Mouse (Mus musculus): ENCODE data around the gene Fkbp8. TPM values are rescaled to one million over a fixed set of nuclear protein-coding genes. Genes with fewer than 3 reads are reported as not detected.

The Fkbp8 gene
- polyA plus RNA-seq, 1 experiment from 2014 or later = 358 TPM

DNA sequence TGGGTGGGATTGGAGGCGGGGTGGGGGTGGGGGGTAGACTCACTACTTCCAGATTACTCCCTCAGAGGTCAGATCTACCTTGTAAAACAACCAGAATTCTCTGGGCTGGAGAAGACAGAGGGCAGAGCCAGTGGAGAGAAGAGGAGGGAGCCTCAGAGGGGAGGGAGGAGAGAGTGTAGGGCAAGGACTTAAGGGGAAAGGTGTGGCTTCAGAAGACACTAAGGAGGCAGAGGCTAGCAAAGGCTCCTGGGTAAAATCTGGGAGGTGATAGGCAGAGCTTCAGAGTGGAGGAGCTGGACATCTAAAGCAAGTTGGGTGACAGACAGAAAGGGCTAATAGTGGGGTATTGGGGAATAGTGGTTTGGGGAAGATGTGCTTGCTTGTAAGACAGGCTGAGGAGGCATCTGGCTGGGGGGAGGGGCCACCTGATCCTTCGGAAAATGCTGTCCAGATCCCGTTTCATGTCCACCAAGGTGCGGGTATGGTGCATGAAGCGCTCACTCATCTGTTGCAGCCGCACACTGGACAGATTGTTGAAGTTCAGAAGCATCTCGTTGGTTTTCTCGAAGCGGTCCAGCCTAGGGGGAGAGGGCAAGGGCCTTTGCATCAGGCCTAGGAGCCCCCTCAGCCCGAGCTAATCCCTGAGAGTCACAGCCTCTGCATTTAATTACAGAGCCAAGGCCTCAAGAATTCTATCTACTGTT lies 9.4 kb upstream of the Fkbp8 start:
- H3K36me3 ChIP-seq = peaks cover 45% of the 10 kb centered on the region
- H3K9ac ChIP-seq = no peak overlapping the region
- ATAC-seq (ENCODE audit: low read depth) = no peak
- H3K9me3 ChIP-seq = no peaks in the 10 kb centered on the region
- no peak overlapping the region for H3K4me2 ChIP-seq
- WGBS = 80% methylated on average over 10 of the region's 10 CpGs
- no peak overlapping the region for H3K27ac ChIP-seq (replicated peaks)
- H3K4me3 ChIP-seq = no peak overlapping the region
- peaks cover 10% of the 10 kb centered on the region for H3K4me1 ChIP-seq (replicated peaks)
- no peaks in the 10 kb centered on the region for H3K27me3 ChIP-seq

DNA sequence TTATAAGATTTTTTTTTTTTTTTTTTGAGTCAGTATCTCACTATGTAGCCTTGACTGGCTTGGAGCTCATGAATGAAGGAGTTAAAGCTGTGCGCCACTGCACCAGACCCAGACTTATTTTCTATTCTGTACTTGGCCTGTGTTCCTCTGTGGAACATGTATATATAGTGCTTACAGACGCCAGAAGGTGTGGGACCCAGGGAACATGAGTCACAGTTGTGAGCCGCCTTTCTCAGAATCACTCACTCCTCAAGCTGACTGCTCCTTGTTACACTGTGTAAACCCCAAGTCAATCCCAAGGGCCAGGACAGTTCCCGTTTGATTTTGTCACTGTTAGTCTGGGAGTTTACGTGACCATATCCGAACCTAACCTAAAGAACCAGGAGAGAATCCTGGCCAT lies 8.5 kb upstream of the Fkbp8 start:
- WGBS = 91% methylated on average over 6 of the region's 6 CpGs
- peaks cover 17% of the 10 kb centered on the region for H3K4me1 ChIP-seq (replicated peaks)
- H3K4me3 ChIP-seq = no peak overlapping the region
- H3K9me3 ChIP-seq = no peaks in the 10 kb centered on the region
- no peak overlapping the region for H3K4me2 ChIP-seq
- peaks cover 35% of the 10 kb centered on the region for H3K36me3 ChIP-seq
- no peak overlapping the region for H3K27ac ChIP-seq (replicated peaks)
- no peak for ATAC-seq (ENCODE audit: low read depth)
- no peak overlapping the region for H3K9ac ChIP-seq
- no peaks in the 10 kb centered on the region for H3K27me3 ChIP-seq

DNA sequence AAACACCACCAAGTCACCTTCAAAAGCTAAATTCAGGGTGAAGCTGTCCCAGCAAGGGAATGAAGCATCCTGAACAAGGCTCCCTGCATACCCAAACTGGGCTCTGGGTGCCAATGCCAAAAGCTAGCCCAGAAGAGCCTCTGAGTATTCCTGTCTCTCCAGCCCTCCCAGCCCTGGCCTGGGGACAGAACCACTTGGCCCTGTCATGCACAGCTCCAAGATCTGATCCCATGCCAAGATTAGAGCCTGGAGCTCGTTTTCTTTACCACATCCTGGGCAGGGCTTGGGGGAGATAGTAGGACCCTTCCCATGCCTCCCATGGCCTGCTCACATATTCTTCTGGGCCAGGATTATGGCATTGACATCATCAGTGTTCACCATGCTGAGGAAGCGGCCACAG lies 7.9 kb upstream of the Fkbp8 start:
- Histone ChIP-seq H3K9me3 (no peaks in the 10 kb centered on the region), H3K36me3 (peaks cover 31% of the 10 kb centered on the region), H3K27ac (replicated peaks) (no peak overlapping the region), H3K4me2 (no peak overlapping the region), H3K4me3 (no peak overlapping the region), H3K9ac (no peak overlapping the region), H3K27me3 (no peaks in the 10 kb centered on the region), H3K4me1 (replicated peaks) (peaks cover 17% of the 10 kb centered on the region)
- WGBS = 70% methylated on average over 2 of the region's 2 CpGs
- no peak for ATAC-seq (ENCODE audit: low read depth)

DNA sequence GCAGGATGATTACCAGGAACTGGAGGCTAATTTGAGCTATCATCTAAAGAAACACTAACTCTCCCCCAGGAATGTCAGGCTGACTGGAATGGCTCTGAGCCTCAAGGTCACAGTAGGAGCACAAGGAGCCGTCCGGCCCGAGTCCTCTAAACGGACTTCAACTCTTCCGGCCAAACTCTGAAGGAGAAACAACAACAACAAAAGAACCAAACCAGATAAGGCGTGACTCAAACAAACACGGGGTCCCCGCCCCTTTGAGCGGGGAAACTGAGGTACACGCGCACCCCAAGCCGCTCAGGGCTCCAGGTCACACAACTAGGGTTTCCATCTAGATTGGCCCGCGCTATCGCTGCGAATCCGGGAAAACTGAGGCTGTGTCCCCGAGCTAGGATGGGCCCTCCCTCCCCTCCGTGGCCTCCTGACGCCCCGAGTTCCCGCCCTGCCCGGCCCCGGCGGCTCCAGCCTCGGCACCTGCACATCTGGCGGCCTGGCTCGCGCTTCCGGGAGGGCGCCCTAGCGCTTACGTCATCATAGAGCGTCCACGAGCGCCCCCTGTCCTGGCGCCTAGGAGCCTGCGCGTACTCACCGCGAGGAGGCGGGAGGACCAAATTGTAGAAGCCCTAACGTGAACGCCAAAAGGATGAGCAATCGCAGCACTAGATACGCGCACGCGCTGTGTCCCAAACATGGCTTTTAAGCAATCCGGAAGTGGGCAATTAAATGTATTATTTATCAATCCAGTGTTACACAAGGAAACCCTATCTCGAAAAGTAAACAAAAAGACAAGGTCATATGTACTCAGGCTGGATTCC lies 4.7 kb upstream of the Fkbp8 start:
- peak overlapping the region; percentile 86 for H3K9ac ChIP-seq
- H3K27ac ChIP-seq (replicated peaks) = peak overlapping the region; percentile 90
- WGBS = under 1% methylated on average over 51 of the region's 51 CpGs
- peaks cover 30% of the 10 kb centered on the region for H3K4me1 ChIP-seq (replicated peaks)
- peak; percentile 85 for ATAC-seq (ENCODE audit: low read depth)
- H3K4me2 ChIP-seq = peak overlapping the region; percentile 81
- peak overlapping the region; percentile 67 for H3K4me3 ChIP-seq
- H3K9me3 ChIP-seq = no peaks in the 10 kb centered on the region
- peaks cover 19% of the 10 kb centered on the region for H3K36me3 ChIP-seq
- H3K27me3 ChIP-seq = no peaks in the 10 kb centered on the region

DNA sequence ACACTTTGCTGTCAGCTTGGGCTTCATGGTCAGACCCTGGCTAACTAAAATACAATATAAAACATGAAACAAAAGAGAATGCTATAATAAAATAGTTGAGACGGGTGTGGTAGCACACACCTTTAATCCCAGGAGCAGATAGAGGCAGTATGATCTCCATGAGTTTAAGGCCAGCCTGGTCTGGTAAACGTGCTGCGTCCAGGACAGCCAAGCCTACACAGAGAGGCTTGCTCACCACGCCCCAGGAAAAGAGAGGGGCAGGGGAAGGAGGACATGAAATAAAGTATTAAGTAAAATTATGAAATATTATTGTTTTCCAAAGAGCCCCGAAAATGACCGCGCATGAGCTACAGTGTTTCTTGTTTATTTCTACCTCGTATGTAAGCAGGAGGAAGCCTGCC lies 413 bp upstream of the Fkbp8 start:
- peak; percentile 29; the same call in 1 of the 2 replicates for ATAC-seq (ENCODE audit: low read depth)
- Histone ChIP-seq H3K27me3 (no peaks in the 10 kb centered on the region), H3K9me3 (no peaks in the 10 kb centered on the region), H3K4me2 (peak overlapping the region; percentile 74), H3K4me3 (peak overlapping the region; percentile 81), H3K9ac (peak overlapping the region; percentile 95), H3K4me1 (replicated peaks) (peaks cover 47% of the 10 kb centered on the region), H3K27ac (replicated peaks) (peak overlapping the region; percentile 91), H3K36me3 (peaks cover 28% of the 10 kb centered on the region)
- WGBS = 3% methylated on average over 8 of the region's 8 CpGs

DNA sequence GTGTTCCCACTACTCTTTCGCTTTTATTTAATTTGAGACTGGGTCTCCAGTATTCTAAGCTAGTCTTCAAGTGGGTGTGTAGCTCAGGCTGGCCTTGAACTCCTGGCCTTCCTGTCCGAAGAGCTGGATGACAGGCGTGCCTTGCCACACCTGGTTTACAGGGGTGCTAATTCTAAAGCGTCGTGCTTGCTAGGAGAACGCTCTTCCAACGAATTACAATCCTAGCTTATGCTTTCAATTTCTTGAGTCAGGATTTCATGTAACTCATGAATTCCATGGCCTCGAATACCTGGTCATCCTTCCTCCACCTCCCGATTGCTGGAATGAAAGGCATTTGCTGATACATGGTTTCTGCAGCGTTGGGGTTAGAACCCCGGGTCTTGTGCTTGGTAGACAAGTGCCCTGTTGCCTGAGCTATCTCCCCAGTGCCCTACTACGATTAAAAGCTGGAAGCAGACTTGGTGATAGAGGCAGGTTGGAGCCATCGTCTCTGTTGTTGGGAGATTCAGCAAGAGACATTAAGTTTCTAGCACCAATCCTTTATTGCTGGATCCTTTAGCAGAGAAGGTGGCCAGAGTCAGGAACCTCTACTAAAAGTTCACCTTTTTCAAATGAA lies 766 bp downstream of the Fkbp8 start:
- Histone ChIP-seq H3K4me1 (replicated peaks) (peaks cover 41% of the 10 kb centered on the region), H3K36me3 (peaks cover 40% of the 10 kb centered on the region), H3K9me3 (no peaks in the 10 kb centered on the region), H3K27ac (replicated peaks) (peak overlapping the region; percentile 91), H3K4me3 (peak overlapping the region; percentile 81), H3K4me2 (peak overlapping the region; percentile 74), H3K27me3 (no peaks in the 10 kb centered on the region), H3K9ac (peak overlapping the region; percentile 95)
- no peak for ATAC-seq (ENCODE audit: low read depth)
- WGBS = 38% methylated on average over 13 of the region's 13 CpGs

DNA sequence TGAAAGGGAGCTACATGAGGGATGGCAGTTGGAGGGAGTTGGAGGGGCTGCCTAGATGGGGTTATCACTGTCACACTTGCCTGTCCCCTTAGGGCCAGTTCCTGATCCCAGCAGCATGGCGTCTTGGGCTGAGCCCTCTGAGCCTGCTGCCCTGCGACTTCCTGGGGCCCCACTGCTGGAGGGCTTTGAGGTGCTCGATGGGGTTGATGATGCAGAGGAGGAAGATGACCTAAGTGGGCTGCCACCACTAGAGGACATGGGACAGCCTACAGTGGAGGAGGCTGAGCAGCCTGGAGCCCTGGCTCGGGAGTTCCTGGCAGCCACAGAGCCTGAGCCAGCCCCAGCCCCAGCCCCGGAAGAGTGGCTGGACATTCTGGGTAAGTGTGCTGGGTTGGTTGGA lies 1.8 kb downstream of the Fkbp8 start:
- Histone ChIP-seq H3K4me1 (replicated peaks) (peaks cover 35% of the 10 kb centered on the region), H3K4me3 (no peak overlapping the region), H3K4me2 (no peak overlapping the region), H3K9ac (no peak overlapping the region), H3K36me3 (peaks cover 50% of the 10 kb centered on the region), H3K9me3 (no peaks in the 10 kb centered on the region), H3K27ac (replicated peaks) (no peak overlapping the region), H3K27me3 (no peaks in the 10 kb centered on the region)
- WGBS = 79% methylated on average over 5 of the region's 5 CpGs
- ATAC-seq (ENCODE audit: low read depth) = no peak

DNA sequence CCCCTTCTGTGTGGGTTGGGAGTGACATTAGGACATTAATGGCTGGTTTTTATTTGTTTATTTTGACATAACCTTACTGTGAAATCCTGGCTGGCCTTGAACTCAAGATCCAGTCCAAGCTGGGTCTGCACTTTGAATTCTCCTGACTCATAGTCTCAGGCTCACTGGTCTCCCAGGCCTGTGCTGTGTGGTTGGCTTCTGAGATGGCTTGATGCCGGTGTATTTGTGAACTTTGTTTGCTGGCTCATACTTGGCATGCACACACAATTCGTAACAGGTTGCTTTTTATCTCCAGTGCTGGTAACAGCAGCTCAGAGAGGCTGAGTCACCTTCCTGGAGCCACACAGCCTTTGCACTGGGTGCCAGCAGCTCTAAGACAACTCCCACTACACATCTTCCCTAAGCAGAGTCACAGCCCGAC lies 2.2 kb downstream of the Fkbp8 start:
- H3K4me3 ChIP-seq = no peak overlapping the region
- no peak overlapping the region for H3K4me2 ChIP-seq
- WGBS = 98% methylated on average over 3 of the region's 3 CpGs
- peaks cover 35% of the 10 kb centered on the region for H3K4me1 ChIP-seq (replicated peaks)
- no peak for ATAC-seq (ENCODE audit: low read depth)
- H3K27ac ChIP-seq (replicated peaks) = no peak overlapping the region
- H3K36me3 ChIP-seq = peaks cover 55% of the 10 kb centered on the region
- no peaks in the 10 kb centered on the region for H3K9me3 ChIP-seq
- no peak overlapping the region for H3K9ac ChIP-seq
- no peaks in the 10 kb centered on the region for H3K27me3 ChIP-seq

DNA sequence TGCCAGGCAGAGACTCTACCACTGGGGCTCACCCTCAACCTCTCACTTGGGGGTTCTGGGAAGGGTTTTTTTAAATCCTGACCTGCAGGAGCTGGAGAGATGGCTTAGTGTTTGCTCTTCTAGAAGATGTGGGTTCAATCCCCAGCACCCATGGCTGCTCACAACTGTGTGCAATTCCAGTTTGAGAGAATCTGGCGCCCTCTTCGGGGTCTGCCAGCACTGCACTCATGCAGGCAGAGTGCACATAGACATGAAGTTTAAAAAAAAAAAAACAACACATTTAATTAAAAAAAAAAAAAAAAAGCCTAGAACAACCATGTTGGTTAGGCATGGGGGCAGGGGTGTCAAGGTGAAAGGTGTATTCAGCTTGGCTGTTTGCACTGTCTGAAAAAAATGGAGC lies 2.8 kb downstream of the Fkbp8 start:
- WGBS = 97% methylated on average over 2 of the region's 2 CpGs
- Histone ChIP-seq H3K27ac (replicated peaks) (no peak overlapping the region), H3K4me1 (replicated peaks) (peaks cover 35% of the 10 kb centered on the region), H3K36me3 (peaks cover 60% of the 10 kb centered on the region), H3K9ac (no peak overlapping the region), H3K4me3 (no peak overlapping the region), H3K4me2 (no peak overlapping the region), H3K9me3 (no peaks in the 10 kb centered on the region), H3K27me3 (no peaks in the 10 kb centered on the region)
- ATAC-seq (ENCODE audit: low read depth) = no peak

DNA sequence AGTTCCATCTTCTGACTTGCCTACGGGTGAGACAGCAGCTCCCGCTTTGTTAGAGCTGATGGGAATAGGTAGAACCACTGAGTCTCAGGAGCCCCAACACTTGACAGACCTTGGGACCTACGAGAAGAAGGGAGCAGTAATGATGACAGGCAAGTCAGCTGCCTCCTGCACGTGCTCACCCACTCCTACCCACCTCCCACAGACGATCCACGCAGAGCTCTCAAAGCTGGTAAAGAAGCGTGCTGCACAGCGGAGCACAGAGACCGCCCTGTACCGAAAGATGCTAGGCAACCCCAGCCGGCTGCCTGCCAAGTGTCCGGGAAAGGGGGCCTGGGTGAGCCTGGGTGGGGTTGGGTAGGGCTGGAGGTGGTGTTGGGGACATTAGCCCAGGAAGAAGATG lies 6.8 kb downstream of the Fkbp8 start:
- Histone ChIP-seq H3K4me3 (no peak overlapping the region), H3K27me3 (no peaks in the 10 kb centered on the region), H3K9ac (no peak overlapping the region), H3K36me3 (peaks cover 82% of the 10 kb centered on the region), H3K9me3 (no peaks in the 10 kb centered on the region), H3K4me1 (replicated peaks) (peaks cover 17% of the 10 kb centered on the region), H3K27ac (replicated peaks) (no peak overlapping the region), H3K4me2 (no peak overlapping the region)
- WGBS = 92% methylated on average over 12 of the region's 12 CpGs
- no peak for ATAC-seq (ENCODE audit: low read depth)

DNA sequence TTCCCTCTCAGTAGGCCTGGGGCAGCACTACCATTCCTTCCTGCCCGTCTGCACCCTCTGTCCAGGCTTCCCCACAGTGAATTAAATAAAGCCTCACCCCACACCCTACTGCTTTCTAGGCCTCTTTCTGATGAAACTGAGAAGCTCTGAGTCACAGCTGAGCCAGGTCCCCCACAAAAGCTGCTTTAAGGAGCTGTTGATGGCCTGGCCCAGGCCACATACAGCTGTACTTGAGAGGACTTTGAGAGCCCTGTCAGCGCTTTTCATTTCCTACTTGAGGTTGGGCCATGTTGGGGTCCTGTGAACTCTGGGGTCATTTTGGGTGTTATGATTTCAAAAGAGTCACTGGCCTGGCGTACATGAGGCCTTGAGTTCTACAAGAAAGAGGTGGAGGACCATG lies 7.7 kb downstream of the Fkbp8 start:
- Histone ChIP-seq H3K4me1 (replicated peaks) (peaks cover 11% of the 10 kb centered on the region), H3K9me3 (no peaks in the 10 kb centered on the region), H3K27ac (replicated peaks) (no peak overlapping the region), H3K9ac (no peak overlapping the region), H3K36me3 (peaks cover 73% of the 10 kb centered on the region), H3K4me3 (no peak overlapping the region), H3K27me3 (no peaks in the 10 kb centered on the region), H3K4me2 (no peak overlapping the region)
- WGBS = 92% methylated on average over 3 of the region's 3 CpGs
- ATAC-seq (ENCODE audit: low read depth) = no peak

DNA sequence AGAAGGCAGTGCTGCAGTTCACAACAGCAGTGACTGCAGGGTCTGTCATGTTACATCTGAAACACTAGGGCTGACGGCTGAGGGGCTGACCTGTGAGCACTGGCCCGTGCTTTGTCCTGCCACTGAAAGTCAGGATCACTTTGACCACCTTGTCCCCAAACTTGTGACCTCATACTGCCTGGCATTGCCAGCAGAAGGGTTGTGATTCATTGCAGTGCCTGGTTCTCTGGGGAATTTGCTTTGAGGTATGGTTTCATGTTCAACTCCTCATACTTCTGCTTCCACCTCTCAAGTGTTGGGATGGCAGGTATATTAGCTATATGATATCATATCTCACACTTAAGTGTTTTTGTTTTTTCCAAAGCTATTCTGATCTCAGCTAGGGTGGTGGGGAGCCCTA lies 8.2 kb downstream of the Fkbp8 start:
- WGBS = 94% methylated on average over 2 of the region's 2 CpGs
- peaks cover 68% of the 10 kb centered on the region for H3K36me3 ChIP-seq
- ATAC-seq (ENCODE audit: low read depth) = no peak
- no peak overlapping the region for H3K4me2 ChIP-seq
- H3K4me1 ChIP-seq (replicated peaks) = peaks cover 16% of the 10 kb centered on the region
- H3K9me3 ChIP-seq = no peaks in the 10 kb centered on the region
- no peak overlapping the region for H3K9ac ChIP-seq
- H3K27ac ChIP-seq (replicated peaks) = no peak overlapping the region
- H3K4me3 ChIP-seq = no peak overlapping the region
- H3K27me3 ChIP-seq = no peaks in the 10 kb centered on the region

Data from neural tube, embryonic 13.5 days (tissue).